Mouse (Mus musculus) adrenal gland, postnatal 10 days (tissue): Measurements from ENCODE around the gene Gm17078. TPM values are rescaled to one million over a fixed set of nuclear protein-coding genes. Genes with fewer than 3 reads are reported as not detected.
"Not testable (repeated sequence)": the region's sequence is repeated elsewhere in the genome, so short reads cannot be mapped to it uniquely, and the experiment has no call there.

Experiments used
- DNase-seq: peaks from one replicate; pipeline ENCODE4 v3.0.0; 2021; ENCODE audit warnings: mixed read lengths
- long read RNA-seq, 2 experiments: library from polyadenylated mRNA; stranded (forward); transcript quantifications; one replicate each; pipeline ENCODE4 v2.0.0; 2021
- total RNA-seq, 2 experiments: library from RNA; stranded (reverse); gene quantifications; 2 replicates each; pipeline ENCODE4 v1.2.3; 2021

The Gm17078 gene
- not detected for total RNA-seq
- long read RNA-seq, experiment 1 = 0 reads
- long read RNA-seq, experiment 2 = 0 reads

DNA sequence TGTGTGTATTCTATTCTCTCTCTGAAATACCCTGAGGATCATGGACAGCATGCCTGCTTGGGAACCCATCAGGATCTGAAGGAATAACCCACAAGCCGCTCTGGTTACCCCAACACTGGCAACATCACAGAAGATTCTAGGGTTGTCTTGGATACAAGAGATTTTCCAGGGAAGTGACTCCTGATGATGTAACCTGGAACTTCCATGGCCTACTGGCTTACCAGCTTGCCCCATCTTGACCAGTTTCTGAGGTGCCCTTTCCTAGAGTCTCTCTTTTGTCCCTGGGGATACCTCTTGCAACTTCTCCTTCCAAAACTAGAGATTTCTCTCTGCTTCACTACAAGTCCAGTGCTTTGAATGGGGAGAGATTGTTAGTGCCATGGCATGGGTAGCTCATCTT lies at the start of gene Gm17078:
TSS of gene Gm17078 (minus strand) at position 101 of the 400 bp plus-strand sequence.
- DNase-seq = no peak

DNA sequence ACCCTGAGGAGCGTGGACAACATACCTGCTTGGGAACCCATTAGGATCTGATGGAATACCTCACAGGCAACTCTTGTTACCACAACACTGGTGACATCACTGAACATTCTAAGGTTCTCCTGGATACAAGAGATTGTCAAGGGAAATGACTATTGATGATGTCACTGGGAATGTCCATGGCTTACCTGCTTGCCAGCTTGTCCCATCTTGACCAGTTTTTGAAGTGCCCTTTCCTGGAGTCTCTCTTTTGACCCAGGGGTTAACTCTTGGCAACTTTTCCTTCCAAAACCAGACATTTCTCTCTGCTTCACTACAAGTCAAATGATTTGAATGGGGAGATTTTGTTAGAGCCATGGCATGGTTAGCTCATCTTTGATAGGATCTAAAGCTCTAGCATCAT lies 24.5 kb upstream of the Gm17078 start, which contains the start of gene Gm4181:
TSS of gene Gm4181 (minus strand) at position 101 of the 400 bp plus-strand sequence.
- not testable (repeated sequence) for DNase-seq

DNA sequence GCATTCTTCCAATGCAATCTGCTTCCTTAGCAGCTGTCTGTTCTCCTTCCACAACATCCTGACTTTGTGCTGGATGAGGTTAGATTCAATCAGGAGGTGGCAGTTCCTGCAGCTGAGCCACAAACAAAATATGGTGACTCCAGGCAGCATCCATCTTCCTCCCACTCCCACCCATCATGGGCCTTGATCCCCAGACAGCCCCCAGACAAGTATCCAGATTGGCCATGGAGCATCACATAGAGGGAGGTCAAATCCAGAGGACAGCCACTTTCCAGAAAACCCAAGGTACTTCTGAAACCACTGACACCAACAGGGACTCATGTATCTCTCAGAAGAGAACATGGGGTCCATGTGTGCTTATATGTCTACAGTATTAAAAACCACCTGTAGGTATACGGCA lies 21.3 kb upstream of the Gm17078 start:
- DNase-seq = peak; percentile 3

DNA sequence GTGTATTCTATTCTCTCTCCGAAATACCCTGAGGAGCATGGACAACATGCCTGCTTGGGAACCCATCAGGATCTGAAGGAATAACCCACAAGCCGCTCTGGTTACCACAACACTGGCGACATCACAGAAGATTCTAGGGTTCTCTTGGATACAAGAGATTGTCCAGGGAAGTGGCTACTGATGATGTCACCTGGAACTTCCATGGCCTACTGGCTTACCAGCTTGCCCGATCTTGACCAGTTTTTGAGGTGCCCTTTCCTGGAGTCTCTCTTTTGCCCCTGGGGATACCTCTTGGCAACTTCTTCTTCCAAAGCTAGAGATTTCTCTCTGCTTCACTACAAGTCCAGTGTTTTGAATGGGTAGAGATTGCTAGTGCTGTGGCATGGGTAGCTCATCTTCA lies 19.1 kb downstream of the Gm17078 start, which contains the start of gene Gm17174:
TSS of gene Gm17174 (minus strand) at position 101 of the 400 bp plus-strand sequence.
- DNase-seq = not testable (repeated sequence)

DNA sequence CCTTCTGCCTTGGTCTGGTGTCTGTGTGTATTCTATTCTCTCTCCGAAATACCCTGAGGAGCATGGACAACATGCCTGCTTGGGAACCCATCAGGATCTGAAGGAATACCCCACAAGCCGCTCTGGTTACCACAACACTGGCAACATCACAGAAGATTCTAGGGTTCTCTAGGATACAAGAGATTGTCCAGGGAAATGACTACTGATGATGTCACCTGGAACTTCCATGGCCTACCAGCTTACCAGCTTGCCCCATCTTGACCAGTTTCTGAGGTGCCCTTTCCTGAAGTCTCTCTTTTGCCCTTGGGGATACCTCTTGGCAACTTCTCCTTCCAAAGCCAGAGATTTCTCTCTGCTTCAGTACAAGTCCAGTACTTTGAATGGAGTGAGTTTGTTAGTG lies 37.1 kb downstream of the Gm17078 start, which contains the start of gene Gm17175:
TSS of gene Gm17175 (minus strand) at position 101 of the 400 bp plus-strand sequence.
- DNase-seq = not testable (repeated sequence)

Other genes with a start within 250 kb of the Gm17078 start
- gene Gm7247, start 249.6 kb downstream of the Gm17078 start, total RNA-seq = not detected
- gene Vmn2r88, start 200.5 kb downstream of the Gm17078 start, total RNA-seq = not detected
- not detected for gene Vmn2r89, start 159.5 kb downstream of the Gm17078 start, total RNA-seq
- not detected for gene Gm5622, start 58.5 kb downstream of the Gm17078 start, total RNA-seq
- not detected for gene Gm17175, start 37.2 kb downstream of the Gm17078 start, total RNA-seq
- not detected for gene Gm17174, start 19.2 kb downstream of the Gm17078 start, total RNA-seq
- gene Gm4181, start 24.4 kb upstream of the Gm17078 start, total RNA-seq = not detected
- not detected for gene Gm17079, start 84.2 kb upstream of the Gm17078 start, total RNA-seq
- gene Gm5800, start 105.9 kb upstream of the Gm17078 start, total RNA-seq = not detected
- gene Ang4, start 162.3 kb upstream of the Gm17078 start, total RNA-seq = not detected
- not detected for gene AY358078, start 188.7 kb upstream of the Gm17078 start, total RNA-seq
- gene Ear6, start 242.4 kb upstream of the Gm17078 start, total RNA-seq = 1 to 10 TPM in 1 of 2 experiments, not detected in 1; 1.5 TPM